Mouse (Mus musculus): ENCODE measurements around the gene Gm49630. TPM values are rescaled to one million over a fixed set of nuclear protein-coding genes. Genes with fewer than 3 reads are reported as not detected.
"Not testable (repeated sequence)": the region's sequence is repeated elsewhere in the genome, so short reads cannot be mapped to it uniquely, and the experiment has no call there.

Gene Gm49630
- not detected in 2 replicates for polyA plus RNA-seq (2012; rRNA removed)
- not detected in 2 replicates for polyA plus RNA-seq (2014; fragmentation: Nextera tagmentation; extraction: Ambion mirVana)

GRCm38 (mm10) chr17:7371879-7372278 lies at the start of gene Gm49630:
TSS of gene Gm49630 (minus strand) at chr17:7371979.
- 100% methylated on average over 1 of the region's 5 CpGs for WGBS
- not testable (repeated sequence) for H3K27me3 ChIP-seq (ENCODE audit: control insufficient read depth, insufficient read depth, low read length); H3K4me2 ChIP-seq (replicated peaks; ENCODE audit: low read depth, low read length, severe bottlenecking); H3K4me1 ChIP-seq (ENCODE audit: control insufficient read depth, insufficient read depth, low read length); DNase-seq (ENCODE audit: low spot score); ATAC-seq (ENCODE audit: low FRiP score, low read depth); H3K9ac ChIP-seq (ENCODE audit: low read depth, low read length, severe bottlenecking); H3K9me3 ChIP-seq (ENCODE audit: control insufficient read depth, low read length); H3K36me3 ChIP-seq (ENCODE audit: control insufficient read depth, insufficient read depth, low read length); H3K4me3 ChIP-seq (replicated peaks; ENCODE audit: low read length); H3K27ac ChIP-seq (replicated peaks; ENCODE audit: low read depth, low read length)

- DNase-seq (ENCODE audit: low spot score): not testable (repeated sequence)
These were observed 48.6 kb upstream of the Gm49630 start for GRCm38 (mm10) chr17:7420191-7420973.

GRCm38 (mm10) chr17:7414601-7415310 lies 43.0 kb upstream of the Gm49630 start:
- not testable (repeated sequence) for H3K36me3 ChIP-seq (ENCODE audit: control insufficient read depth, insufficient read depth, low read length); ATAC-seq (ENCODE audit: low FRiP score, low read depth); H3K27me3 ChIP-seq (ENCODE audit: control insufficient read depth, insufficient read depth, low read length); H3K9ac ChIP-seq (ENCODE audit: low read depth, low read length, severe bottlenecking); H3K4me2 ChIP-seq (replicated peaks; ENCODE audit: low read depth, low read length, severe bottlenecking); DNase-seq (ENCODE audit: low spot score); H3K4me3 ChIP-seq (replicated peaks; ENCODE audit: low read length); H3K9me3 ChIP-seq (ENCODE audit: control insufficient read depth, low read length); H3K4me1 ChIP-seq (ENCODE audit: control insufficient read depth, insufficient read depth, low read length); H3K27ac ChIP-seq (replicated peaks; ENCODE audit: low read depth, low read length)
- 87% methylated on average over 7 of the region's 9 CpGs for WGBS

More at GRCm38 (mm10) chr17:7420191-7420973, 48.6 kb upstream of the Gm49630 start:
- WGBS: 0% methylated on average over 2 of the region's 3 CpGs
- not testable (repeated sequence) for H3K9me3 ChIP-seq (ENCODE audit: control insufficient read depth, low read length); H3K4me1 ChIP-seq (ENCODE audit: control insufficient read depth, insufficient read depth, low read length); H3K36me3 ChIP-seq (ENCODE audit: control insufficient read depth, insufficient read depth, low read length); H3K27ac ChIP-seq (replicated peaks; ENCODE audit: low read depth, low read length); H3K4me3 ChIP-seq (replicated peaks; ENCODE audit: low read length); H3K9ac ChIP-seq (ENCODE audit: low read depth, low read length, severe bottlenecking); H3K4me2 ChIP-seq (replicated peaks; ENCODE audit: low read depth, low read length, severe bottlenecking); H3K27me3 ChIP-seq (ENCODE audit: control insufficient read depth, insufficient read depth, low read length)
- ATAC-seq (ENCODE audit: low FRiP score, low read depth): peak; percentile 74

- H3K9ac ChIP-seq (ENCODE audit: low read depth, low read length, severe bottlenecking); DNase-seq (ENCODE audit: low spot score); H3K27me3 ChIP-seq (ENCODE audit: control insufficient read depth, insufficient read depth, low read length); H3K4me1 ChIP-seq (ENCODE audit: control insufficient read depth, insufficient read depth, low read length); H3K4me3 ChIP-seq (replicated peaks; ENCODE audit: low read length); H3K27ac ChIP-seq (replicated peaks; ENCODE audit: low read depth, low read length); H3K9me3 ChIP-seq (ENCODE audit: control insufficient read depth, low read length); H3K4me2 ChIP-seq (replicated peaks; ENCODE audit: low read depth, low read length, severe bottlenecking); ATAC-seq (ENCODE audit: low FRiP score, low read depth); H3K36me3 ChIP-seq (ENCODE audit: control insufficient read depth, insufficient read depth, low read length): not testable (repeated sequence)
- 81% methylated on average over 8 of the region's 8 CpGs for WGBS
These were observed 41.6 kb upstream of the Gm49630 start for GRCm38 (mm10) chr17:7413336-7413735.

GRCm38 (mm10) chr17:7399770-7400169 lies 28.0 kb upstream of the Gm49630 start:
- not testable (repeated sequence) for H3K4me3 ChIP-seq (replicated peaks; ENCODE audit: low read length); H3K4me1 ChIP-seq (ENCODE audit: control insufficient read depth, insufficient read depth, low read length); H3K4me2 ChIP-seq (replicated peaks; ENCODE audit: low read depth, low read length, severe bottlenecking); H3K27me3 ChIP-seq (ENCODE audit: control insufficient read depth, insufficient read depth, low read length); H3K9me3 ChIP-seq (ENCODE audit: control insufficient read depth, low read length); H3K9ac ChIP-seq (ENCODE audit: low read depth, low read length, severe bottlenecking); H3K36me3 ChIP-seq (ENCODE audit: control insufficient read depth, insufficient read depth, low read length); H3K27ac ChIP-seq (replicated peaks; ENCODE audit: low read depth, low read length); DNase-seq (ENCODE audit: low spot score); ATAC-seq (ENCODE audit: low FRiP score, low read depth)
- WGBS: 88% methylated on average over 6 of the region's 6 CpGs

- H3K4me1 ChIP-seq (ENCODE audit: control insufficient read depth, insufficient read depth, low read length); H3K27me3 ChIP-seq (ENCODE audit: control insufficient read depth, insufficient read depth, low read length); H3K36me3 ChIP-seq (ENCODE audit: control insufficient read depth, insufficient read depth, low read length); ATAC-seq (ENCODE audit: low FRiP score, low read depth); H3K4me2 ChIP-seq (replicated peaks; ENCODE audit: low read depth, low read length, severe bottlenecking); H3K4me3 ChIP-seq (replicated peaks; ENCODE audit: low read length); H3K9ac ChIP-seq (ENCODE audit: low read depth, low read length, severe bottlenecking); H3K9me3 ChIP-seq (ENCODE audit: control insufficient read depth, low read length); H3K27ac ChIP-seq (replicated peaks; ENCODE audit: low read depth, low read length); DNase-seq (ENCODE audit: low spot score): not testable (repeated sequence)
- 82% methylated on average over 6 of the region's 6 CpGs for WGBS
These were observed 26.5 kb upstream of the Gm49630 start for GRCm38 (mm10) chr17:7398198-7398847.

- not testable (repeated sequence) for H3K4me2 ChIP-seq (replicated peaks; ENCODE audit: low read depth, low read length, severe bottlenecking); H3K9ac ChIP-seq (ENCODE audit: low read depth, low read length, severe bottlenecking); H3K36me3 ChIP-seq (ENCODE audit: control insufficient read depth, insufficient read depth, low read length); H3K27me3 ChIP-seq (ENCODE audit: control insufficient read depth, insufficient read depth, low read length); H3K4me1 ChIP-seq (ENCODE audit: control insufficient read depth, insufficient read depth, low read length); H3K4me3 ChIP-seq (replicated peaks; ENCODE audit: low read length); DNase-seq (ENCODE audit: low spot score); H3K9me3 ChIP-seq (ENCODE audit: control insufficient read depth, low read length); ATAC-seq (ENCODE audit: low FRiP score, low read depth); H3K27ac ChIP-seq (replicated peaks; ENCODE audit: low read depth, low read length)
- WGBS: 75% methylated on average over 10 of the region's 13 CpGs
These were observed 25.3 kb upstream of the Gm49630 start for GRCm38 (mm10) chr17:7397079-7397478.

GRCm38 (mm10) chr17:7396288-7396687 lies 24.5 kb upstream of the Gm49630 start:
- H3K4me2 ChIP-seq (replicated peaks; ENCODE audit: low read depth, low read length, severe bottlenecking); DNase-seq (ENCODE audit: low spot score); H3K36me3 ChIP-seq (ENCODE audit: control insufficient read depth, insufficient read depth, low read length); H3K4me1 ChIP-seq (ENCODE audit: control insufficient read depth, insufficient read depth, low read length); H3K9me3 ChIP-seq (ENCODE audit: control insufficient read depth, low read length); H3K9ac ChIP-seq (ENCODE audit: low read depth, low read length, severe bottlenecking); H3K27ac ChIP-seq (replicated peaks; ENCODE audit: low read depth, low read length); H3K27me3 ChIP-seq (ENCODE audit: control insufficient read depth, insufficient read depth, low read length); ATAC-seq (ENCODE audit: low FRiP score, low read depth); H3K4me3 ChIP-seq (replicated peaks; ENCODE audit: low read length): not testable (repeated sequence)
- WGBS: no CpG with 5 or more reads among the region's 2 CpGs
